Mouse (Mus musculus) MEL (cell line): ENCODE results near the gene Wdr35.

ENCODE experiments used
- CTCF ChIP-seq, 3 experiments: IDR thresholded peaks in 2 of 3; conservative IDR thresholded peaks in 1 of 3; 2 replicates each; pipeline ENCODE4 v1.5.1; 2011 to 2012; ENCODE audit warnings: low read length in 3 of 3, low read depth in 2 of 3, mild to moderate bottlenecking in 2 of 3, improper control_type of control experiment in 1 of 3, inconsistent platforms in 1 of 3, mixed read lengths in 1 of 3, moderate library complexity in 1 of 3; ENCODE audit not compliant: control insufficient read depth in 1 of 3, insufficient read depth in 1 of 3, poor library complexity in 1 of 3, severe bottlenecking in 1 of 3
- E2F4 ChIP-seq: IDR thresholded peaks from 2 replicates; pipeline ENCODE4 v1.6.1; 2011; ENCODE audit warnings: low read depth, low read length, improper control_type of control experiment, borderline replicate concordance
- ETS1 ChIP-seq: IDR thresholded peaks from 2 replicates; pipeline ENCODE4 v1.6.1; 2012; ENCODE audit warnings: low read depth, mild to moderate bottlenecking, inconsistent platforms, low read length, improper control_type of control experiment, moderate library complexity
- HCFC1 ChIP-seq: IDR thresholded peaks from 2 replicates; pipeline ENCODE4 v1.6.1; 2012; ENCODE audit warnings: low read depth, mild to moderate bottlenecking, inconsistent platforms, low read length, improper control_type of control experiment, moderate library complexity
- JUND ChIP-seq: IDR thresholded peaks from 2 replicates; pipeline ENCODE4 v1.6.1; 2011; ENCODE audit warnings: low read depth, mild to moderate bottlenecking, improper control_type of control experiment, low read length
- KAT2A ChIP-seq: conservative IDR thresholded peaks from 2 replicates; pipeline ENCODE4 v1.6.1; 2012; ENCODE audit warnings: low read depth, low read length, improper control_type of control experiment, inconsistent platforms
- POLR2A ChIP-seq, 2 experiments: IDR thresholded peaks; 2 replicates each; pipeline ENCODE4 v1.6.1; 2011 to 2012; ENCODE audit warnings: low read length in 2 of 2, mild to moderate bottlenecking in 2 of 2, control low read depth in 1 of 2, improper control_type of control experiment in 1 of 2, low read depth in 1 of 2, moderate library complexity in 1 of 2; ENCODE audit not compliant: control insufficient read depth in 1 of 2, insufficient read depth in 1 of 2, poor library complexity in 1 of 2
- RCOR1 ChIP-seq: IDR thresholded peaks from 2 replicates; pipeline ENCODE4 v1.6.1; 2012; ENCODE audit warnings: low read depth, mild to moderate bottlenecking, inconsistent platforms, low read length, improper control_type of control experiment
- SMC3 ChIP-seq: IDR thresholded peaks from 2 replicates; pipeline ENCODE4 v1.6.1; 2011; ENCODE audit warnings: low read depth, low read length, improper control_type of control experiment
- USF1 ChIP-seq: IDR thresholded peaks from 2 replicates; pipeline ENCODE4 v1.6.1; 2014; ENCODE audit warnings: low read depth, mild to moderate bottlenecking, inconsistent platforms, low read length, improper control_type of control experiment, moderate library complexity
- ZC3H11A ChIP-seq: IDR thresholded peaks from 2 replicates; pipeline ENCODE4 v1.6.1; 2012; ENCODE audit warnings: low read depth, mild to moderate bottlenecking, inconsistent platforms, low read length, improper control_type of control experiment

DNA sequence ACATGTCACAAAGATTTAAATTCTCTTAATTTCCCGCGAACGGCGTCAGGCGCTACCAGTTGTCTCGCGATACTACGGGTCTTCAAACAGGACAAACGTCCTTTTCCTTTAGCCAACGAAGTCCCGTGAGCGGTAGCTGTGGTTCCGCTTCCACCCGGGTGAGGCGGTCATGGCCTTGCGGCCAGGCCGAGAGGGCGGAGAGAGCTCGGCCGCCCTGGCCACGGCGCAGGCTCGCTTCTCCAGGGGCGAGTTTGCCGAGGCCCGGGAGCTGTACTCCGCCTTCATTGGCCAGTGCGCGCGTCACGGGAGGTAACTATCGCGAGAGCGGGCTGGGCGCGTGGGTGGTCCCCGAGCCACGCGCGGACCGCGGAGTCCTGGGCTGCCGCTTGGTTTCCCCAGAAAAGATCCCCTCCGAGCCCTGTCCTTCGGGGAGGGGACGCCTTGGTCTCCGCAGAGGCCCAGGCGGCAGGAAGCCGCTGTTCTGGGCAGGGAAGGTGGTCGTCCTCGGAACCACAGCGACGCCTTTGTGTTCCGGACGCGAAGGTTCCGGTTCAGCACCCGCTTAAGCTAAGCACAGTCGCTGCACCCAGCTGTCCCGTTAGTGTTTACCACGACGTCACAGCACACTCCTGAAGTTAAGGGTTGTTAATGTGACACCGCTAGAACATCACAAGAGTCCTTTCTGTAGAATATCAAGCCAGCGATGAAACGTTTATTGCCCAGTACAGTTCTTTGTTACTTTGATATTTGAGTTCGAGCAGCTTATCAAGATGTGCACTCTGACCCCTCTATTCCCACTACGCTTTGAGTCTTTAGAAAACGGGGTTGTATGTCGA is 56.4 kb downstream of the Wdr35 start, which contains the start of gene Ttc32:
- TF ChIP-seq E2F4 (peak; percentile 96), HCFC1 (peak; percentile 80), CTCF (IDR thresholded peaks at IDR 0.05 in 2 of 3, conservative IDR thresholded peaks at IDR 0.05 in 1 of 3; ENCODE audit: control insufficient read depth in 1 of 3, insufficient read depth in 1 of 3, low read depth in 2 of 3, low read length in 3 of 3, poor library complexity in 1 of 3, severe bottlenecking in 1 of 3) (no peak), USF1 (no peak), SMC3 (no peak), POLR2A (IDR thresholded peaks at IDR 0.05; ENCODE audit: control insufficient read depth in 1 of 2, insufficient read depth in 1 of 2, low read depth in 1 of 2, low read length in 2 of 2, poor library complexity in 1 of 2) (peak; percentile 85 to 89), ETS1 (peak; percentile 66; the same call in 1 of the 2 replicates), KAT2A (peak; percentile 54), JUND (no peak), RCOR1 (no peak), ZC3H11A (no peak)
